Mouse (Mus musculus) intestine, embryonic 15.5 days (tissue): ENCODE measurements around the gene Cog4. TPM values are rescaled to one million over a fixed set of nuclear protein-coding genes. Genes with fewer than 3 reads are reported as not detected.

Experiments
- ATAC-seq: fragments of 200-750 bp; cut with Nextera tagmentation; 2 replicates; pipeline ENCODE4 v1.8.0; 2017; ENCODE audit warnings: moderate TSS enrichment, moderate library complexity
- H3K27ac ChIP-seq: fragments of 300-500 bp; sonication (generic); 2 replicates; pipeline ENCODE4 v1.5.1; 2015; ENCODE audit warnings: mild to moderate bottlenecking, inconsistent platforms
- H3K27me3 ChIP-seq: fragments of 300-500 bp; sonication (generic); replicated peaks from 2 replicates; pipeline ENCODE4 v1.6.1; 2015; ENCODE audit warnings: inconsistent platforms
- H3K36me3 ChIP-seq: fragments of 300-500 bp; sonication (generic); 2 replicates; pipeline ENCODE4 v1.6.1; 2015; ENCODE audit warnings: inconsistent platforms
- H3K4me1 ChIP-seq: fragments of 300-500 bp; sonication (generic); replicated peaks from 2 replicates; pipeline ENCODE4 v1.6.1; 2015; ENCODE audit warnings: inconsistent platforms
- H3K4me2 ChIP-seq: fragments of 300-500 bp; sonication (generic); replicated peaks from 2 replicates; pipeline ENCODE4 v1.6.1; 2015; ENCODE audit warnings: mild to moderate bottlenecking, inconsistent platforms
- H3K4me3 ChIP-seq: fragments of 300-500 bp; sonication (generic); replicated peaks from 2 replicates; pipeline ENCODE4 v1.5.1; 2015; ENCODE audit warnings: inconsistent platforms
- H3K9ac ChIP-seq: fragments of 300-500 bp; sonication (generic); 2 replicates; pipeline ENCODE4 v1.6.1; 2015; ENCODE audit warnings: inconsistent platforms
- H3K9me3 ChIP-seq: fragments of 300-500 bp; sonication (generic); 2 replicates; pipeline ENCODE4 v1.6.1; 2016; ENCODE audit warnings: inconsistent platforms
- WGBS: fragments of 180-500 bp; shearing (Covaris S2); methylation state at CpG from one replicate; pipeline ENCODE4 v1.1.7; 2015; 5-methylcytosine and 5-hydroxymethylcytosine counted together
- polyA plus RNA-seq: library from polyadenylated mRNA; unstranded; fragments of >200 nt; fragmentation: Nextera tagmentation; extraction: Ambion mirVana; gene quantifications from 2 replicates; pipeline ENCODE4 v1.2.1, GENCODE M21; 2015

Gene Cog4
- polyA plus RNA-seq, 1 experiment from 2014 or later = 69.0 TPM

GRCm38 (mm10) chr8:110877862-110878261 is 31.5 kb downstream of the Cog4 start:
- no peak overlapping the region for H3K27ac ChIP-seq
- no peak overlapping the region for H3K4me2 ChIP-seq
- 77% methylated on average over 4 of the region's 4 CpGs for WGBS
- no peaks in the 10 kb centered on the region for H3K9me3 ChIP-seq
- no peak overlapping the region for H3K4me3 ChIP-seq
- no peaks in the 10 kb centered on the region for H3K27me3 ChIP-seq
- H3K9ac ChIP-seq = no peak overlapping the region
- no peaks in the 10 kb centered on the region for H3K4me1 ChIP-seq
- peaks cover 40% of the 10 kb centered on the region for H3K36me3 ChIP-seq
- ATAC-seq = no peak

DNA sequence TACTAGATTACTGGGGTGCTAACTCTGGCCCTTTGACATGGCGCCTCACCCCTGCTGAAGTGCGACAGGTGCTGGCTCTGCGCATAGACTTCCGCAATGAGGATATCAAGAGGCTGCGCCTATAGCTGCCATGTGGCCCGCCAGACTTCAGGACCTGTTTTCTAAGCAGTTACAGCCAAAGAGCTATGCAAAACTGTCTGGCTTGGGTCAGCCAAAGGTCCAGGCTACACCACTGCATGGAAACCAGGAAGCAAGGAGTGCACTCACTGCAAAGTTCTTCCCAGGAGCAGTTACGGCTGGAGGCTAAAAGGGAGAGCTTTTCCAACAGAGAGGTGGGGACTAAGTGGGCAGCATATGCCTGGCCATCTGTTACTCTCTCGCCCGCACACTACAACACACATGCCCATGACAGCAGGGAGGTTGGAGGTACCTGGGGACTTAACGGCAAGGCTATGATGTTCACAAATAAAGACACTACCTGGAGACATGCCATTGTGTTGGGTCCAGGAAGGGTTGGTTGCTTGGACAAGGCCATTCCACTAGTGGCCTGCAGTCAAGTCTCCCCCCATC is 35.4 kb downstream of the Cog4 start:
- no peak overlapping the region for H3K9ac ChIP-seq
- H3K4me1 ChIP-seq = no peaks in the 10 kb centered on the region
- H3K27me3 ChIP-seq = no peaks in the 10 kb centered on the region
- WGBS = 93% methylated on average over 10 of the region's 10 CpGs
- no peak overlapping the region for H3K4me2 ChIP-seq
- H3K36me3 ChIP-seq = peaks cover 40% of the 10 kb centered on the region
- no peak for ATAC-seq
- no peak overlapping the region for H3K4me3 ChIP-seq
- H3K9me3 ChIP-seq = no peaks in the 10 kb centered on the region
- no peak overlapping the region for H3K27ac ChIP-seq

DNA sequence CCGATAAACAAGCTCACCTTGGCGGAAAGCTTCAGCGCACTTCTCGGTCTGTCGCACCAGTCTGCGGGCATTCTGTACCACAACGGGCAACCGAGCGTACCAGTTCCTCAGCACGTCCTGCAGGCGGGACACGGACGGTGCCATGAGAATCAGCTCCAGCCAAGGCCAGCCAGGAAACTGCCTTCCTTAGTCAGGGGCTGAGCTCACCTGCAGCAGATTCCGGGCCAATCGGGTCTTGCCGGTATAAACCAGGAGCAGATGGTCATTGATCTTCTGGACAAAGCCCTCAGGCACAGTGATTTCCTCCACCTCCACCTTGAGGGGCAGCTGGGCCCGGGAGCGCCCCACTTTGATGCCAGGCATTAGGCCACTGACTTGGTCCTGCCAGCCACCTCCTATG is 37.4 kb downstream of the Cog4 start:
- no peak overlapping the region for H3K27ac ChIP-seq
- H3K4me1 ChIP-seq = no peaks in the 10 kb centered on the region
- no peaks in the 10 kb centered on the region for H3K9me3 ChIP-seq
- no peak overlapping the region for H3K4me2 ChIP-seq
- peaks cover 43% of the 10 kb centered on the region for H3K36me3 ChIP-seq
- H3K4me3 ChIP-seq = no peak overlapping the region
- 94% methylated on average over 18 of the region's 18 CpGs for WGBS
- no peaks in the 10 kb centered on the region for H3K27me3 ChIP-seq
- ATAC-seq = no peak
- no peak overlapping the region for H3K9ac ChIP-seq

DNA sequence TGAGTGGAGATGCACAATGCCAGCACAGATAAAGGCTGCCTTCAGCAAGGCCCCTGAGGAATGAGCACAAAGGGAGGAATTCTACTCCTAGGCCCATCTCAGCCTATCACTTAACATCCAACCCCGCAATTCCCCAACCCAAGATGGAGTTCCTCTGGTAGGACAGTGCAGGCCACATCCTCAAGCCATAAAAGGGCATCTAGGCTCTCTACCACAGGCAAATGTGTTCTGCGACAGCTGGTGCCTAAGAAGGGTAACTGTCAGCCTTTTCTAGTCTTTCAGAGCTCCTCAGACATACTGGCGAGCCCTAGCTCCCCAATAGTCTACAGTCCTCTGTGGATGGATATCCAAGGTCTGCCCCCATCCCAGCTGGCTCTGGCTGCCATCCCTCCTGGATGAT is 40.2 kb downstream of the Cog4 start:
- no peaks in the 10 kb centered on the region for H3K4me1 ChIP-seq
- no peak overlapping the region for H3K4me2 ChIP-seq
- H3K27me3 ChIP-seq = no peaks in the 10 kb centered on the region
- ATAC-seq = no peak
- 89% methylated on average over 3 of the region's 3 CpGs for WGBS
- H3K4me3 ChIP-seq = no peak overlapping the region
- H3K9me3 ChIP-seq = no peaks in the 10 kb centered on the region
- H3K9ac ChIP-seq = no peak overlapping the region
- no peak overlapping the region for H3K27ac ChIP-seq
- peaks cover 26% of the 10 kb centered on the region for H3K36me3 ChIP-seq

DNA sequence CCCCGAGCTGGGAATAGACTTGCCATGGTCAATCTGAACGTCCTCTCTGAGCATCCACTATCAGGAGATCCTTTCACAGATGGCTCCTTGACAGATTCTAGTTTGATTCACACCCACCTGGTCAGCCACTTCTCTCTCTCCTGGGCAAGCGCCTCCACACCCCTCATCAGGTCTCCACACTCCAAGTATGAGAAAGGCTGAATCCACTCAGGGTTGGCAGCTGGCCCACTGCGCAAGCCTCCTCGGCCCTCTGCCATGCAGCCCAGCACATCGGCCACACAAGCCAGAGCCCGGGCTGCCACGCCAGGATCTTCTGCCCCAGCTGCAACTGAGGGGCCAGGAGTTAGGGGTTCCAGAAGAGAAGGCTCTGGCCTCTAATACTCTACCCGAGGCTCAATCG is 41.2 kb downstream of the Cog4 start:
- WGBS = 92% methylated on average over 10 of the region's 10 CpGs
- no peak overlapping the region for H3K9ac ChIP-seq
- peaks cover 18% of the 10 kb centered on the region for H3K36me3 ChIP-seq
- no peak overlapping the region for H3K4me2 ChIP-seq
- no peak overlapping the region for H3K4me3 ChIP-seq
- H3K27me3 ChIP-seq = no peaks in the 10 kb centered on the region
- no peak overlapping the region for H3K27ac ChIP-seq
- no peaks in the 10 kb centered on the region for H3K9me3 ChIP-seq
- H3K4me1 ChIP-seq = no peaks in the 10 kb centered on the region
- ATAC-seq = no peak

- no peaks in the 10 kb centered on the region for H3K4me1 ChIP-seq
- H3K4me3 ChIP-seq = no peak overlapping the region
- no peaks in the 10 kb centered on the region for H3K27me3 ChIP-seq
- H3K4me2 ChIP-seq = no peak overlapping the region
- no peak overlapping the region for H3K9ac ChIP-seq
- ATAC-seq = no peak
- no peaks in the 10 kb centered on the region for H3K9me3 ChIP-seq
- 94% methylated on average over 8 of the region's 8 CpGs for WGBS
- no peak overlapping the region for H3K27ac ChIP-seq
- H3K36me3 ChIP-seq = peaks cover 11% of the 10 kb centered on the region
These were observed 42.0 kb downstream of the Cog4 start for GRCm38 (mm10) chr8:110888441-110888840.

DNA sequence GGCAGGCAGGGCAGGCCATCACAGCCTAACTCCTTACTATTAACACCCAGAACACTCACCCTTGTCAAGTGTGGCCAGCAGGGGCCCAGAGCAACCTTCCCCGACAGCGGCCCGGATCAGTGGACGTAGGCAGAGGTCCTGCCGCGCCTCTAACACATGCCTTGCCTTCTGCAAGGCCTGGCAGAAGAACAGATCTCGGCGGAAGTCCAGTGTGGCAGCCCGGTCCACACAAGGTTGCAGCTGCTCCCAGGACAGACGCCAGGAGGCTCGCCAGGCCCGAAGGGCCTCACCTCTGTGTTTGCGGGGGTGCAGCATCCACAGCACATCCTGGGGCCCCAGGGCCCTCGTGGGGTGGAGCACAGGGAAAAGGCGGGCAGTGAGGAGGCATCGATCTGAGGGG is 42.5 kb downstream of the Cog4 start:
- Histone ChIP-seq H3K4me3 (no peak overlapping the region), H3K4me1 (no peaks in the 10 kb centered on the region), H3K9me3 (no peaks in the 10 kb centered on the region), H3K36me3 (peaks cover 7% of the 10 kb centered on the region), H3K4me2 (no peak overlapping the region), H3K27me3 (no peaks in the 10 kb centered on the region), H3K27ac (no peak overlapping the region), H3K9ac (no peak overlapping the region)
- 89% methylated on average over 16 of the region's 16 CpGs for WGBS
- ATAC-seq = no peak

- H3K4me2 ChIP-seq = no peak overlapping the region
- H3K9me3 ChIP-seq = no peaks in the 10 kb centered on the region
- WGBS = 68% methylated on average over 12 of the region's 12 CpGs
- H3K36me3 ChIP-seq = peaks cover 3% of the 10 kb centered on the region
- H3K4me1 ChIP-seq = no peaks in the 10 kb centered on the region
- H3K4me3 ChIP-seq = no peak overlapping the region
- no peak overlapping the region for H3K9ac ChIP-seq
- no peaks in the 10 kb centered on the region for H3K27me3 ChIP-seq
- no peak for ATAC-seq
- no peak overlapping the region for H3K27ac ChIP-seq
These were observed 43.6 kb downstream of the Cog4 start for GRCm38 (mm10) chr8:110889904-110890470.

GRCm38 (mm10) chr8:110892040-110892439 is 45.6 kb downstream of the Cog4 start:
- Histone ChIP-seq H3K27ac (no peak overlapping the region), H3K4me1 (no peaks in the 10 kb centered on the region), H3K27me3 (no peaks in the 10 kb centered on the region), H3K4me3 (no peak overlapping the region), H3K9ac (no peak overlapping the region), H3K4me2 (no peak overlapping the region), H3K36me3 (peaks cover 3% of the 10 kb centered on the region; the same call in 1 of the 2 replicates), H3K9me3 (no peaks in the 10 kb centered on the region)
- 90% methylated on average over 7 of the region's 7 CpGs for WGBS
- no peak for ATAC-seq

GRCm38 (mm10) chr8:110892913-110893312 is 46.5 kb downstream of the Cog4 start:
- no peak overlapping the region for H3K27ac ChIP-seq
- H3K9me3 ChIP-seq = no peaks in the 10 kb centered on the region
- H3K4me3 ChIP-seq = no peak overlapping the region
- no peak overlapping the region for H3K9ac ChIP-seq
- 88% methylated on average over 2 of the region's 2 CpGs for WGBS
- no peaks in the 10 kb centered on the region for H3K4me1 ChIP-seq
- H3K4me2 ChIP-seq = no peak overlapping the region
- H3K27me3 ChIP-seq = no peaks in the 10 kb centered on the region
- no peak for ATAC-seq
- H3K36me3 ChIP-seq = no peaks in the 10 kb centered on the region

DNA sequence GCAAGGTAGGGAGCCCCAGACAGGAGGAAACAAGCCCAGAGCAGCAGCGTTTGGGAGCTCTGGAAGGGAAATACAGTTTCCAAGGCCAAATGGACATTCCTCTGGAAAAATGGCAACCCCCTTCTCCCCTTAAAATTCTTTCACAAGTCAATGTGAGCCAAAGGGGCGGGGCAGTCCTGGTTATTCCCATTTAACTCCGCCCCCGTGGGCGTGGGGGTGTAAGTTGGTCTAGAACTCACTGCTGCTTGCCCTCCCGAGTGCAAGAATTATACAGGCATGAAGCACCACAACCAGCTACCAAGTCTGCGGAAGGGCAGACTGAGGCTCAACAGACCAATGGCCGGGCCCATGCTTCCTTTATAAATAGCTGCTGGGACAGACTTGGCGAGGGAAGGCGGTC is 48.5 kb downstream of the Cog4 start:
- H3K27ac ChIP-seq = no peak overlapping the region
- WGBS = 85% methylated on average over 10 of the region's 10 CpGs
- H3K4me2 ChIP-seq = no peak overlapping the region
- no peak for ATAC-seq
- H3K9ac ChIP-seq = no peak overlapping the region
- no peaks in the 10 kb centered on the region for H3K4me1 ChIP-seq
- no peak overlapping the region for H3K4me3 ChIP-seq
- H3K27me3 ChIP-seq = no peaks in the 10 kb centered on the region
- no peaks in the 10 kb centered on the region for H3K9me3 ChIP-seq
- H3K36me3 ChIP-seq = no peaks in the 10 kb centered on the region

GRCm38 (mm10) chr8:110895254-110895653 is 48.9 kb downstream of the Cog4 start:
- no peaks in the 10 kb centered on the region for H3K36me3 ChIP-seq
- no peak overlapping the region for H3K4me3 ChIP-seq
- no peak overlapping the region for H3K27ac ChIP-seq
- H3K4me2 ChIP-seq = no peak overlapping the region
- no peak for ATAC-seq
- H3K27me3 ChIP-seq = no peaks in the 10 kb centered on the region
- whole genome bisulfite sequencing = 78% methylated on average over 7 of the region's 9 CpGs
- no peaks in the 10 kb centered on the region for H3K9me3 ChIP-seq
- no peaks in the 10 kb centered on the region for H3K4me1 ChIP-seq
- H3K9ac ChIP-seq = no peak overlapping the region

- Histone ChIP-seq H3K36me3 (no peaks in the 10 kb centered on the region), H3K4me1 (peaks cover 3% of the 10 kb centered on the region; the same call in 1 of the 2 replicates), H3K27ac (no peak overlapping the region), H3K9ac (no peak overlapping the region), H3K4me3 (no peak overlapping the region), H3K27me3 (no peaks in the 10 kb centered on the region), H3K4me2 (no peak overlapping the region), H3K9me3 (no peaks in the 10 kb centered on the region)
- ATAC-seq = no peak
- WGBS = 91% methylated on average over 13 of the region's 13 CpGs
These were observed 49.4 kb downstream of the Cog4 start for GRCm38 (mm10) chr8:110895812-110896211.
